ENCODE assay signal across 8 mouse cellular contexts in the genomic region with DNA sequence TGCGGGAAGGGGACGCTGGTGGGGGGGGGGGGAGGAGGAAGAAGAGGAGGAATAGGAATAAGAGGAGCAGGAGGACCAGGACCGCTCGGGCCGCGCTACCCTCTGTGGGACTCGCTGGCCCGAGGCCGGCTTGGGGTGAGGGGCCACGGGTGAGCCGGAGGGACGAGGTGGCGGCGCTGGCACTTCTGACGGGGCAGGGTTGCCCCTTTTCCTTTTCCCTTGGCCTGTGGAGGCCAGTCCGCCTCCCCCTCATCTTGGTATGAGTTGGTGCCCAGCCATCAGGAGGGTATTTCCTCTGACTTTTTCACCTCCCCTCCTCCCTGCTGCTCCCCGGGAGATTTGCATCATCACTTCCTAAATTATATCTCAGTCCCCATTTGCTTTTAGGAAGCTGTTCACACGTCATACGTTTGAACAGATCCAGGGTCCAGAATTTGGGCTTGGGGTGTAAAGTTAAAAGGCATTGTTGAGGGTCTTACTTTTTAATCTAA. TPM values are rescaled to one million over a fixed set of nuclear protein-coding genes. Genes with fewer than 3 reads are reported as not detected.
A peak's percentile ranks its signal among the peaks of the same experiment; 100 is the strongest.
DNase-seq lines count a peak whose midpoint lies in the region; ATAC-seq and TF ChIP-seq lines count a peak whose summit lies in the region.

No protein-coding gene starts in this region.

- ATAC-seq in hindbrain, embryonic 11.5 days (ENCODE audit: low FRiP score), result peak; percentile 49; the same call in 1 of the 2 replicates
- ATAC-seq in limb, embryonic 14.5 days (ENCODE audit: low FRiP score, low read depth), result no peak
- ATAC-seq in midbrain, embryonic 13.5 days, result no peak
- ATAC-seq in stomach, embryonic 15.5 days (ENCODE audit: insufficient read depth, low FRiP score, low read depth), result peak; percentile 10; the same call in 1 of the 2 replicates
- ATAC-seq in activated CD4-positive, CD25-positive, alpha-beta regulatory T cell, adult 4 months, result no peak

- H3K9me3 ChIP-seq in E14TG2a.4 (ENCODE audit: low read length), result no peaks in the 10 kb centered on the region
- H3K9me3 ChIP-seq in forebrain, embryonic 10.5 days, result no peaks in the 10 kb centered on the region; the same call in 1 of the 2 replicates
- no peaks in the 10 kb centered on the region for H3K9me3 ChIP-seq in hindbrain, embryonic 11.5 days (ENCODE audit: control insufficient read depth, low read length)
- H3K9me3 ChIP-seq in limb, embryonic 14.5 days (ENCODE audit: control insufficient read depth, low read length), result no peaks in the 10 kb centered on the region
- H3K9me3 ChIP-seq in midbrain, embryonic 13.5 days, result no peaks in the 10 kb centered on the region
- H3K9me3 ChIP-seq in stomach, embryonic 15.5 days, result no peaks in the 10 kb centered on the region

- H3K4me2 ChIP-seq in hindbrain, embryonic 11.5 days (replicated peaks; ENCODE audit: low read depth, low read length), result peak overlapping the region; percentile 68
- H3K4me2 ChIP-seq in limb, embryonic 14.5 days (replicated peaks; ENCODE audit: low read depth, low read length, severe bottlenecking), result peak overlapping the region; percentile 60
- peak overlapping the region; percentile 84 for H3K4me2 ChIP-seq in midbrain, embryonic 13.5 days (replicated peaks)
- H3K4me2 ChIP-seq in stomach, embryonic 15.5 days, result peak overlapping the region; percentile 60

- H3K27me3 ChIP-seq in E14TG2a.4 (ENCODE audit: insufficient read depth, low read length), result no peaks in the 10 kb centered on the region
- H3K27me3 ChIP-seq in forebrain, embryonic 10.5 days (ENCODE audit: poor library complexity, severe bottlenecking), result no peaks in the 10 kb centered on the region
- no peaks in the 10 kb centered on the region for H3K27me3 ChIP-seq in hindbrain, embryonic 11.5 days (ENCODE audit: control insufficient read depth, insufficient read depth, low read length)
- H3K27me3 ChIP-seq in limb, embryonic 14.5 days (ENCODE audit: control insufficient read depth, insufficient read depth, low read length), result no peaks in the 10 kb centered on the region
- H3K27me3 ChIP-seq in midbrain, embryonic 13.5 days, result no peaks in the 10 kb centered on the region
- H3K27me3 ChIP-seq in stomach, embryonic 15.5 days (replicated peaks), result no peaks in the 10 kb centered on the region

- under 1% methylated on average over 19 of the region's 19 CpGs for WGBS in forebrain, embryonic 10.5 days
- 0% methylated on average over 4 of the region's 19 CpGs for WGBS in hindbrain, embryonic 11.5 days
- 2% methylated on average over 15 of the region's 19 CpGs for WGBS in limb, embryonic 14.5 days
- under 1% methylated on average over 18 of the region's 19 CpGs for WGBS in midbrain, embryonic 13.5 days
- 0% methylated on average over 19 of the region's 19 CpGs for WGBS in stomach, embryonic 15.5 days

- no peak for TF ChIP-seq CTCF in E14TG2a.4 (conservative IDR thresholded peaks at IDR 0.05; ENCODE audit: low read length)

- TF ChIP-seq POLR2A in limb, embryonic 14.5 days (IDR thresholded peaks at IDR 0.05; ENCODE audit: borderline replicate concordance, extremely low read depth, insufficient read depth, insufficient read length), result no peak

- peak overlapping the region; percentile 96 for H3K9ac ChIP-seq in hindbrain, embryonic 11.5 days (ENCODE audit: low read depth, low read length)
- peak overlapping the region; percentile 96 for H3K9ac ChIP-seq in limb, embryonic 14.5 days (ENCODE audit: low read depth, low read length, severe bottlenecking)
- H3K9ac ChIP-seq in midbrain, embryonic 13.5 days (replicated peaks), result peak overlapping the region; percentile 97
- peak overlapping the region; percentile 99 for H3K9ac ChIP-seq in stomach, embryonic 15.5 days

- H3K4me1 ChIP-seq in E14TG2a.4 (replicated peaks; ENCODE audit: low read depth, low read length), result peaks cover 37% of the 10 kb centered on the region
- H3K4me1 ChIP-seq in forebrain, embryonic 10.5 days, result peaks cover 56% of the 10 kb centered on the region
- H3K4me1 ChIP-seq in hindbrain, embryonic 11.5 days (replicated peaks; ENCODE audit: control insufficient read depth, insufficient read depth, low read length), result peaks cover 7% of the 10 kb centered on the region
- H3K4me1 ChIP-seq in limb, embryonic 14.5 days (ENCODE audit: control insufficient read depth, insufficient read depth, low read length), result peaks cover 35% of the 10 kb centered on the region
- peaks cover 56% of the 10 kb centered on the region for H3K4me1 ChIP-seq in midbrain, embryonic 13.5 days (replicated peaks)
- peaks cover 26% of the 10 kb centered on the region for H3K4me1 ChIP-seq in stomach, embryonic 15.5 days

- H3K36me3 ChIP-seq in E14TG2a.4 (ENCODE audit: insufficient read depth, low read length), result no peaks in the 10 kb centered on the region
- H3K36me3 ChIP-seq in forebrain, embryonic 10.5 days (replicated peaks), result peaks cover 31% of the 10 kb centered on the region
- H3K36me3 ChIP-seq in hindbrain, embryonic 11.5 days (ENCODE audit: control insufficient read depth, insufficient read depth, low read length), result no peaks in the 10 kb centered on the region
- H3K36me3 ChIP-seq in limb, embryonic 14.5 days (ENCODE audit: control insufficient read depth, insufficient read depth, low read length), result no peaks in the 10 kb centered on the region
- H3K36me3 ChIP-seq in midbrain, embryonic 13.5 days, result no peaks in the 10 kb centered on the region
- H3K36me3 ChIP-seq in stomach, embryonic 15.5 days, result no peaks in the 10 kb centered on the region

- peak; percentile 53 for DNase-seq in adrenal gland, postnatal 10 days
- DNase-seq in forebrain, embryonic 10.5 days (ENCODE audit: extremely low spot score, low spot score), result peak; percentile 60
- no peak for DNase-seq in hindbrain, embryonic 11.5 days (ENCODE audit: low spot score)
- DNase-seq in limb, embryonic 14.5 days (ENCODE audit: low spot score), result no peak

- peak overlapping the region; percentile 91 for H3K4me3 ChIP-seq in E14TG2a.4 (replicated peaks; ENCODE audit: low read length)
- H3K4me3 ChIP-seq in forebrain, embryonic 10.5 days, result peak overlapping the region; percentile 97
- peak overlapping the region; percentile 94 for H3K4me3 ChIP-seq in hindbrain, embryonic 11.5 days (ENCODE audit: low read depth, low read length)
- H3K4me3 ChIP-seq in limb, embryonic 14.5 days (replicated peaks; ENCODE audit: low read length), result peak overlapping the region; percentile 87
- H3K4me3 ChIP-seq in midbrain, embryonic 13.5 days (replicated peaks), result peak overlapping the region; percentile 95
- H3K4me3 ChIP-seq in stomach, embryonic 15.5 days (replicated peaks), result peak overlapping the region; percentile 99

- peak overlapping the region; percentile 100 for H3K27ac ChIP-seq in forebrain, embryonic 10.5 days
- peak overlapping the region; percentile 100 for H3K27ac ChIP-seq in hindbrain, embryonic 11.5 days (ENCODE audit: low read depth, low read length)
- peak overlapping the region; percentile 99 for H3K27ac ChIP-seq in limb, embryonic 14.5 days (replicated peaks; ENCODE audit: low read depth, low read length)
- peak overlapping the region; percentile 99 for H3K27ac ChIP-seq in midbrain, embryonic 13.5 days
- H3K27ac ChIP-seq in stomach, embryonic 15.5 days, result peak overlapping the region; percentile 100

RNA-seq across cellular contexts. Expression of a gene that starts 1.0 kb away (rescaled TPM):
- total RNA-seq in adrenal gland, postnatal 10 days (2021), result 100 to 1,000 TPM; 110 to 117 TPM
- 64.8 and 71.3 TPM in 2 replicates for polyA plus RNA-seq in forebrain, embryonic 10.5 days (2016; fragmentation: Nextera tagmentation; extraction: Ambion mirVana)
- 61.7 and 61.8 TPM in 2 replicates for polyA plus RNA-seq in hindbrain, embryonic 11.5 days (2014; fragmentation: Nextera tagmentation; extraction: Ambion mirVana)
- 107 and 121 TPM in 2 replicates for polyA plus RNA-seq in limb, embryonic 14.5 days (2012; rRNA removed)
- polyA plus RNA-seq in limb, embryonic 14.5 days (2014; fragmentation: Nextera tagmentation; extraction: Ambion mirVana), result 43.1 and 45.0 TPM in 2 replicates
- polyA plus RNA-seq in midbrain, embryonic 13.5 days (2015; fragmentation: Nextera tagmentation; extraction: Ambion mirVana), result 69.6 and 85.4 TPM in 2 replicates
- 44.8 and 49.4 TPM in 2 replicates for polyA plus RNA-seq in stomach, embryonic 15.5 days (2015; fragmentation: Nextera tagmentation; extraction: Ambion mirVana)
- 10 to 100 TPM; 17.1 to 26.8 TPM for polyA plus RNA-seq in activated CD4-positive, CD25-positive, alpha-beta regulatory T cell, adult 4 months (2017; shearing (Covaris generic))

RNA-seq across cellular contexts. Expression of a gene that starts 35.6 kb away (rescaled TPM):
- total RNA-seq in adrenal gland, postnatal 10 days (2021), result 1 to 10 TPM; 3.1 to 4.2 TPM
- 2.3 and 3.0 TPM in 2 replicates for polyA plus RNA-seq in forebrain, embryonic 10.5 days (2016; fragmentation: Nextera tagmentation; extraction: Ambion mirVana)
- polyA plus RNA-seq in hindbrain, embryonic 11.5 days (2014; fragmentation: Nextera tagmentation; extraction: Ambion mirVana), result 4.6 and 4.8 TPM in 2 replicates
- polyA plus RNA-seq in limb, embryonic 14.5 days (2012; rRNA removed), result 13.2 and 15.0 TPM in 2 replicates
- polyA plus RNA-seq in limb, embryonic 14.5 days (2014; fragmentation: Nextera tagmentation; extraction: Ambion mirVana), result 4.8 and 5.7 TPM in 2 replicates
- polyA plus RNA-seq in midbrain, embryonic 13.5 days (2015; fragmentation: Nextera tagmentation; extraction: Ambion mirVana), result 11.7 and 14.7 TPM in 2 replicates
- 3.6 and 3.9 TPM in 2 replicates for polyA plus RNA-seq in stomach, embryonic 15.5 days (2015; fragmentation: Nextera tagmentation; extraction: Ambion mirVana)
- polyA plus RNA-seq in activated CD4-positive, CD25-positive, alpha-beta regulatory T cell, adult 4 months (2017; shearing (Covaris generic)), result not detected

Comparison
In these comparisons a context has a peak if more than half of its experiments do, and no peak if none do; other contexts are left out.
1. DNase-seq: peak in adrenal gland, postnatal 10 days (single experiment) and forebrain, embryonic 10.5 days (single experiment); none in hindbrain, embryonic 11.5 days (single experiment) and limb, embryonic 14.5 days (single experiment).
2. ATAC-seq: peak in hindbrain, embryonic 11.5 days (single experiment) and stomach, embryonic 15.5 days (single experiment); none in limb, embryonic 14.5 days (single experiment), midbrain, embryonic 13.5 days (single experiment) and activated CD4-positive, CD25-positive, alpha-beta regulatory T cell, adult 4 months (single experiment).
3. Peak in every context shown above with its lines, with median percentiles within 50 percentile points of each other: H3K4me3 ChIP-seq, H3K27ac ChIP-seq, H3K4me2 ChIP-seq and H3K9ac ChIP-seq.